Mouse (Mus musculus) embryonic facial prominence, embryonic 13.5 days (tissue): ENCODE data around the gene Olfr1110. TPM values are rescaled to one million over a fixed set of nuclear protein-coding genes. Genes with fewer than 3 reads are reported as not detected.
"Not testable (repeated sequence)": the region's sequence is repeated elsewhere in the genome, so short reads cannot be mapped to it uniquely, and the experiment has no call there.

ENCODE experiments used
- ATAC-seq: fragments of 200-750 bp; cut with Nextera tagmentation; 2 replicates; pipeline ENCODE4 v1.8.0; 2017; ENCODE audit warnings: low read depth; ENCODE audit not compliant: insufficient number of reproducible peaks, insufficient read depth, low FRiP score, low TSS enrichment
- H3K27ac ChIP-seq: fragments of 300-500 bp; sonication (generic); 2 replicates; pipeline ENCODE4 v1.5.1; 2015; ENCODE audit warnings: moderate library complexity, mild to moderate bottlenecking, inconsistent platforms
- H3K27me3 ChIP-seq: fragments of 300-500 bp; sonication (generic); 2 replicates; pipeline ENCODE4 v1.6.1; 2015; ENCODE audit warnings: mild to moderate bottlenecking, inconsistent platforms
- H3K36me3 ChIP-seq: fragments of 300-500 bp; sonication (generic); 2 replicates; pipeline ENCODE4 v1.6.1; 2015; ENCODE audit warnings: mild to moderate bottlenecking, inconsistent platforms
- H3K4me1 ChIP-seq: fragments of 300-500 bp; sonication (generic); 2 replicates; pipeline ENCODE4 v1.6.1; 2015; ENCODE audit warnings: inconsistent platforms
- H3K4me2 ChIP-seq: fragments of 300-500 bp; sonication (generic); 2 replicates; pipeline ENCODE4 v1.6.1; 2015; ENCODE audit warnings: moderate library complexity, mild to moderate bottlenecking, inconsistent platforms
- H3K4me3 ChIP-seq: fragments of 300-500 bp; sonication (generic); 2 replicates; pipeline ENCODE4 v1.5.1; 2015; ENCODE audit warnings: mild to moderate bottlenecking, inconsistent platforms
- H3K9ac ChIP-seq: fragments of 300-500 bp; sonication (generic); 2 replicates; pipeline ENCODE4 v1.6.1; 2015; ENCODE audit warnings: mild to moderate bottlenecking, inconsistent platforms
- H3K9me3 ChIP-seq: fragments of 300-500 bp; sonication (generic); 2 replicates; pipeline ENCODE4 v1.6.1; 2016; ENCODE audit warnings: inconsistent platforms
- WGBS: fragments of 180-500 bp; shearing (Covaris S2); methylation state at CpG from one replicate; pipeline ENCODE4 v1.1.7; 2015; ENCODE audit warnings: mixed read lengths; 5-methylcytosine and 5-hydroxymethylcytosine counted together
- polyA plus RNA-seq: library from polyadenylated mRNA; unstranded; fragments of >200 nt; fragmentation: Nextera tagmentation; extraction: Ambion mirVana; gene quantifications from 2 replicates; pipeline ENCODE4 v1.2.1, GENCODE M21; 2015

The Olfr1110 gene
- polyA plus RNA-seq: 0.08 TPM in 1 of 2 replicates, not detected in the other

- Histone ChIP-seq H3K36me3 (no peaks in the 10 kb centered on the region), H3K9ac (no peak within 1 kb of the TSS), H3K9me3 (no peaks in the 10 kb centered on the region), H3K27ac (no peak within 1 kb of the TSS), H3K4me1 (no peaks in the 10 kb centered on the region), H3K4me2 (no peak within 1 kb of the TSS), H3K4me3 (no peak within 1 kb of the TSS), H3K27me3 (no peaks in the 10 kb centered on the region)
- WGBS: 78% methylated on average over 1 of the region's 1 CpGs
- ATAC-seq: no peak
Observed at GRCm38 (mm10) chr2:87140200-87140599, at the start of gene Olfr1110. Gene Olfr1110 (minus strand): TSS chr2:87140300.

GRCm38 (mm10) chr2:87187498-87187897 is 47.4 kb upstream of the Olfr1110 start, which contains the start of gene Olfr1112:
Gene Olfr1112 (plus strand): TSS chr2:87187798.
- 84% methylated on average over 1 of the region's 1 CpGs for WGBS
- H3K9ac ChIP-seq: no peak within 1 kb of the TSS
- H3K4me3 ChIP-seq: no peak within 1 kb of the TSS
- H3K4me1 ChIP-seq: no peaks in the 10 kb centered on the region
- H3K27ac ChIP-seq: no peak within 1 kb of the TSS
- H3K27me3 ChIP-seq: no peaks in the 10 kb centered on the region
- H3K4me2 ChIP-seq: no peak within 1 kb of the TSS
- no peaks in the 10 kb centered on the region for H3K36me3 ChIP-seq
- no peak for ATAC-seq
- H3K9me3 ChIP-seq: no peaks in the 10 kb centered on the region

- WGBS: 81% methylated on average over 2 of the region's 2 CpGs
- not testable (repeated sequence) for H3K36me3 ChIP-seq, H3K4me2 ChIP-seq, H3K27me3 ChIP-seq, H3K4me1 ChIP-seq, H3K9ac ChIP-seq, H3K27ac ChIP-seq, H3K9me3 ChIP-seq, H3K4me3 ChIP-seq, ATAC-seq
Observed at GRCm38 (mm10) chr2:87167731-87168130, 27.6 kb upstream of the Olfr1110 start.

GRCm38 (mm10) chr2:87152524-87152923 is 12.4 kb upstream of the Olfr1110 start, which contains the start of gene Olfr1111:
Gene Olfr1111 (minus strand): TSS chr2:87152624.
- Histone ChIP-seq H3K36me3 (no peaks in the 10 kb centered on the region), H3K4me1 (no peaks in the 10 kb centered on the region), H3K4me2 (no peak within 1 kb of the TSS), H3K9ac (no peak within 1 kb of the TSS), H3K9me3 (no peaks in the 10 kb centered on the region), H3K4me3 (no peak within 1 kb of the TSS), H3K27ac (no peak within 1 kb of the TSS), H3K27me3 (no peaks in the 10 kb centered on the region)
- no peak for ATAC-seq

GRCm38 (mm10) chr2:87114467-87114866 is 25.6 kb downstream of the Olfr1110 start, which contains the start of gene Olfr259:
Gene Olfr259 (minus strand): TSS chr2:87114567.
- H3K4me1 ChIP-seq: no peaks in the 10 kb centered on the region
- no peak for ATAC-seq
- H3K27ac ChIP-seq: no peak within 1 kb of the TSS
- no peak within 1 kb of the TSS for H3K9ac ChIP-seq
- H3K9me3 ChIP-seq: no peaks in the 10 kb centered on the region
- no peak within 1 kb of the TSS for H3K4me2 ChIP-seq
- no peak within 1 kb of the TSS for H3K4me3 ChIP-seq
- H3K27me3 ChIP-seq: no peaks in the 10 kb centered on the region
- H3K36me3 ChIP-seq: no peaks in the 10 kb centered on the region

GRCm38 (mm10) chr2:87095908-87096307 is 44.2 kb downstream of the Olfr1110 start, which contains the start of gene Olfr1109:
Gene Olfr1109 (minus strand): TSS chr2:87096008.
- ATAC-seq: no peak
- no peak within 1 kb of the TSS for H3K27ac ChIP-seq
- no peaks in the 10 kb centered on the region for H3K36me3 ChIP-seq
- 71% methylated on average over 1 of the region's 1 CpGs for WGBS
- H3K9ac ChIP-seq: no peak within 1 kb of the TSS
- H3K4me2 ChIP-seq: no peak within 1 kb of the TSS
- no peaks in the 10 kb centered on the region for H3K27me3 ChIP-seq
- H3K4me1 ChIP-seq: no peaks in the 10 kb centered on the region
- H3K4me3 ChIP-seq: no peak within 1 kb of the TSS
- H3K9me3 ChIP-seq: no peaks in the 10 kb centered on the region

Other genes with a start within 250 kb of the Olfr1110 start
- gene Olfr1097, start 248.1 kb downstream of the Olfr1110 start, polyA plus RNA-seq: not detected in 2 replicates
- not detected in 2 replicates for gene Olfr1098, start 215.8 kb downstream of the Olfr1110 start, polyA plus RNA-seq
- not detected in 2 replicates for gene Olfr1099, start 179.6 kb downstream of the Olfr1110 start, polyA plus RNA-seq
- gene Olfr1100, start 160.3 kb downstream of the Olfr1110 start, polyA plus RNA-seq: not detected in 2 replicates
- not detected in 2 replicates for gene Olfr1101, start 149.1 kb downstream of the Olfr1110 start, polyA plus RNA-seq
- not detected in 2 replicates for gene Olfr1102, start 141.9 kb downstream of the Olfr1110 start, polyA plus RNA-seq
- not detected in 2 replicates for gene Olfr1104, start 113.2 kb downstream of the Olfr1110 start, polyA plus RNA-seq
- not detected in 2 replicates for gene Olfr1105, start 103.8 kb downstream of the Olfr1110 start, polyA plus RNA-seq
- not detected in 2 replicates for gene Olfr1106, start 88.0 kb downstream of the Olfr1110 start, polyA plus RNA-seq
- gene Olfr1107, start 64.5 kb downstream of the Olfr1110 start, polyA plus RNA-seq: not detected in 2 replicates
- not detected in 2 replicates for gene Olfr1109, start 44.3 kb downstream of the Olfr1110 start, polyA plus RNA-seq
- not detected in 2 replicates for gene Olfr259, start 25.7 kb downstream of the Olfr1110 start, polyA plus RNA-seq
- not detected in 2 replicates for gene Olfr1111, start 12.3 kb upstream of the Olfr1110 start, polyA plus RNA-seq
- not detected in 2 replicates for gene Olfr1112, start 47.5 kb upstream of the Olfr1110 start, polyA plus RNA-seq
- gene Olfr1113, start 68.7 kb upstream of the Olfr1110 start, polyA plus RNA-seq: not detected in 2 replicates
- gene Olfr1115, start 107.7 kb upstream of the Olfr1110 start, polyA plus RNA-seq: not detected in 2 replicates
- not detected in 2 replicates for gene Olfr1116, start 127.2 kb upstream of the Olfr1110 start, polyA plus RNA-seq
- not detected in 2 replicates for gene Olfr1118, start 167.3 kb upstream of the Olfr1110 start, polyA plus RNA-seq
- not detected in 2 replicates for gene Olfr1120, start 214.5 kb upstream of the Olfr1110 start, polyA plus RNA-seq
- not detected in 2 replicates for gene Olfr1121, start 229.6 kb upstream of the Olfr1110 start, polyA plus RNA-seq
- gene Olfr1122, start 245.5 kb upstream of the Olfr1110 start, polyA plus RNA-seq: not detected in 2 replicates